Mouse (Mus musculus) right cerebral cortex, postnatal 14 days (tissue): ENCODE measurements around the gene Dcaf10.
A peak's percentile ranks its signal among the peaks of the same experiment; 100 is the strongest.
"Not testable (repeated sequence)": the region's sequence is repeated elsewhere in the genome, so short reads cannot be mapped to it uniquely, and the experiment has no call there.

Experiments
- DNase-seq: peaks from one replicate; pipeline ENCODE4 v3.0.0; 2022

Gene Dcaf10

GRCm38 (mm10) chr4:45341669-45342249, at the start of gene Dcaf10:
Gene Dcaf10, plus strand, starts transcription at chr4:45342101.
- DNase-seq: peak; percentile 93

- peak; percentile 62 for DNase-seq
These were observed 45.0 kb upstream of the Dcaf10 start, which contains the start of gene Trmt10b for GRCm38 (mm10) chr4:45296662-45297564. Gene Trmt10b, plus strand, starts transcription at chr4:45297127.

GRCm38 (mm10) chr4:45305536-45305935, 36.4 kb upstream of the Dcaf10 start:
- DNase-seq: no peak

GRCm38 (mm10) chr4:45308046-45308445, 33.9 kb upstream of the Dcaf10 start:
- peak; percentile 20 for DNase-seq

- DNase-seq: no peak
These were observed 33.3 kb upstream of the Dcaf10 start for GRCm38 (mm10) chr4:45308606-45309005.

GRCm38 (mm10) chr4:45311056-45311455, 30.8 kb upstream of the Dcaf10 start:
- DNase-seq: no peak

GRCm38 (mm10) chr4:45320159-45320816, 21.6 kb upstream of the Dcaf10 start:
- DNase-seq: peak; percentile 77

GRCm38 (mm10) chr4:45331139-45331538, 10.8 kb upstream of the Dcaf10 start:
- DNase-seq: no peak

- no peak for DNase-seq
These were observed 9.4 kb upstream of the Dcaf10 start for GRCm38 (mm10) chr4:45332466-45332865.

GRCm38 (mm10) chr4:45341226-45341625, 675 bp upstream of the Dcaf10 start:
- no peak for DNase-seq

- DNase-seq: peak; percentile 41
These were observed 620 bp downstream of the Dcaf10 start, which contains the start of gene Exosc3 for GRCm38 (mm10) chr4:45342286-45343155. Gene Exosc3, minus strand, starts transcription at chr4:45342732.

- no peak for DNase-seq
These were observed 14.8 kb downstream of the Dcaf10 start for GRCm38 (mm10) chr4:45356653-45357052.

GRCm38 (mm10) chr4:45371261-45371660, 29.4 kb downstream of the Dcaf10 start:
- no peak for DNase-seq

- DNase-seq: no peak
These were observed 33.0 kb downstream of the Dcaf10 start for GRCm38 (mm10) chr4:45374879-45375278.

- no peak for DNase-seq
These were observed 34.7 kb downstream of the Dcaf10 start for GRCm38 (mm10) chr4:45376573-45376972.

- not testable (repeated sequence) for DNase-seq
These were observed 39.1 kb downstream of the Dcaf10 start for GRCm38 (mm10) chr4:45380903-45381580.

GRCm38 (mm10) chr4:45382133-45382532, 40.2 kb downstream of the Dcaf10 start:
- not testable (repeated sequence) for DNase-seq

GRCm38 (mm10) chr4:45387296-45387695, 45.4 kb downstream of the Dcaf10 start:
- DNase-seq: not testable (repeated sequence)

- DNase-seq: no peak
These were observed 50.2 kb downstream of the Dcaf10 start for GRCm38 (mm10) chr4:45392099-45392498.

- no peak for DNase-seq
These were observed 50.7 kb downstream of the Dcaf10 start for GRCm38 (mm10) chr4:45392572-45392971.

GRCm38 (mm10) chr4:45392994-45393393, 51.1 kb downstream of the Dcaf10 start:
- no peak for DNase-seq

GRCm38 (mm10) chr4:45393658-45394057, 51.8 kb downstream of the Dcaf10 start:
- DNase-seq: no peak
